Mouse (Mus musculus) retina, embryonic 14.5 days (tissue): ENCODE results near the gene Pakap.

ENCODE experiments used
- DNase-seq: peaks from one replicate; pipeline ENCODE4 v3.0.0-alpha.2; 2015; ENCODE audit warnings: low spot score

Gene Pakap

GRCm38 (mm10) chr4:57625306-57625705, 57.3 kb downstream of the Pakap start:
- no peak for DNase-seq

DNA sequence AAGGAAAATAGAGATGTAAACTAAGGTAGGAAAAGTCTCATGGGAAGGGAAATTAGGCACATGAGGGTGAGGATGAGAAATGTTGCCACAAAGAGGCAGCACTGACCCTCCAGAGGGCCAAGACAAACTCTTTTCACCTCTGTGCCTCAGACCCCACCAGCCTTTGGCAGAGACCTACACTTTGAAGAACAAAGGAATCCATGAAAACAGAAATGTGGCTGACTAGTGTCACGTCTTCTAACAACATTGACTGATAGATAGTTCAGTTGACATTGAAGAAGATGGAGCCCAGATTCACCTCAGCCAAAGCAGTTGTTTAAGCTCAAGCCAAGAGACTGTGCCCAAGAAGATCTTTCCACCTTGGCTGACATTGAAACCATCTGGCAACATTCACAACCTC, 57.8 kb downstream of the Pakap start:
- no peak for DNase-seq

DNA sequence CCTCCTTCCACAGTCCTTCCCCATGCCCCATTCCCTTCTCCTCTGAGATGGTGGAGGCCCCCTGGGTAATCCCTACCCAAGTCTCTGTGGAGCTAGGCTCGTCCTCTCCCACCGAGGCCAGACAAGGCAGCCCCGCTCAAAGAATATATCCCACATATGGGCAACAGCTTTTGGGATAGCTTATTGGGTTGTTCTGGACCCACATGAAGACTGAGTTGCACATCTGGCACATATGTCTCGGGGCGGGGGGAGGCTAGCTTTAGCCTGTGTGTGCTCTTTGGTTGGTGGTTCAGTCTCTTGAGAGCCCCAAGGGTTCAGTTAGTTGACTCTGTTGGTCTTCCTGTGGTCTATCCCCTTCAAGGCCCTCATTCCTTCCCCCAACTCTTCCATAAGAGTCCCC, 58.9 kb downstream of the Pakap start:
- no peak for DNase-seq

DNA sequence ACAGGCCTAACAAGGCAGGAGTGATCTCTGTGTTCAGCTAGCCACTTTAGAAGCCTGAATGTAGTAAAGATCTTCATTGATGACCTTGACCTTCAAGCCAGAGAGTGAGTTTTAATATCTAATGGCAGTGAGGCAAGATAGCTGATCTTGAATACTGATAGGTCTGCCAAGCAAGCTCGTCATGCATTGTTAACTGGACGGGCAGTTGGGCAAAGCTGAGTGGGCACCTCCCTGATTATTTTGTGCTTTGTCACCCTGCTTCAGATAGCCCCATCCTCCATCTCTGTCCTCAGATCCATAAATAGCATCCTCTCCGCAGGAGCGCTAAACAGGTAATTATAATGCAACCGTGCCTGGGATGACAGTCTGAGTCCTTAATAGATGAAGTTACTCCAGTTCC, 64.4 kb downstream of the Pakap start:
- DNase-seq: no peak

- DNase-seq: no peak
Observed at GRCm38 (mm10) chr4:57633052-57633451, 65.1 kb downstream of the Pakap start.

DNA sequence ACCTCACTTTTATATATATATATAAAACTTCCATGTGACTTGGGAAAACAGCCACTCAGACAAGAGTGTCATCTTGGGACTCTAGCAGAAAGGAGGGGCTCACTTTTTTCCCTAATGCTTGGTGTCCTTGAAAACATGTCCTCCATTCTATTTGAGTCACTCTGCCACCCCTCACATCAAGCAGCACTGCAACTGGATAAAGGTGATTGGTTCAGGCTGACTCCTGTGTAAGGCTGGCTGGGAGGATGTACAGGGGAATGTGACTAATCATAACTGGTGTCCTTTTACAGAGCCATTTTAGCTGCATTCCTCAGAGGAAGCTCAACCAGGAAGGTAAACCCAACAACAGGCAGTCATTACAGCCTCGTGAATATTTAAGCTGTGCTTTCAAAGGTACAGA, 67.0 kb downstream of the Pakap start:
- no peak for DNase-seq

DNA sequence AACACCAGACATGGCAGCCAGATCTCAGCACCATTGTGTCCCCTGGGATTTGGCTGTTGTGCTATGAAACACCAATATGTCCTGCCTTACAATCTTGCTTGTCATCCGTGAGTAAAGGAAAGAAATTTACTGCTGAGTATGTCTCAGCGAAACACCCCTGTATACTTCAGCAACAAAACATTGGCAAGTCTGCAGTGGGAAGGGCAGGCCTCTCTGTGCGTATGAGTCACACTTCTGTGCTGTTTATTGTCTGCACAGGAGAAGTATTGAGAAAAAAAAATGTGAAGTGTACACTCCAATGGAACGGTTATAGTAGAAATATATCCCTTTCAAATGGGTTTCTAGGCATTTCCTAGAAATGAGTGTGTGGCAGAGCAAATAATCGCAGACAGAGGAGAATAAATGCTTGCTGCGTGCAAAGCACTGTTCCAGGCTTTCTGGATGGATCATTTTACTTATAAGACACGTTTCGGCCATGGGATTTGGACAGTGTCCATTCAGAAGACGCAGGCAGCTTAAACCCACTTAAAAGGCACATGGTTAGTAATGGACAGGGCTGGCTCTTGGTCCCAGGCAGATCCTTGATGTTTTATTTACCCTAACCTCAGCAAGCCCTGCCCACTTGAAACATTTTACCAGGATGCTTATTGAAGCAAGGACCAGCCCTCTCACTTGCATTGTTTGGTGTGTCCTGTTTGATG, 69.0 kb downstream of the Pakap start:
- no peak for DNase-seq

GRCm38 (mm10) chr4:57637636-57638386, 69.8 kb downstream of the Pakap start:
- DNase-seq: peak; percentile 37

- no peak for DNase-seq
Observed at GRCm38 (mm10) chr4:57638941-57639340, 71.0 kb downstream of the Pakap start.

GRCm38 (mm10) chr4:57640222-57640621, 72.2 kb downstream of the Pakap start:
- DNase-seq: no peak

- peak; percentile 58 for DNase-seq
Observed at GRCm38 (mm10) chr4:57640971-57641370, 73.0 kb downstream of the Pakap start.

GRCm38 (mm10) chr4:57650994-57651393, 83.0 kb downstream of the Pakap start:
- DNase-seq: no peak

DNA sequence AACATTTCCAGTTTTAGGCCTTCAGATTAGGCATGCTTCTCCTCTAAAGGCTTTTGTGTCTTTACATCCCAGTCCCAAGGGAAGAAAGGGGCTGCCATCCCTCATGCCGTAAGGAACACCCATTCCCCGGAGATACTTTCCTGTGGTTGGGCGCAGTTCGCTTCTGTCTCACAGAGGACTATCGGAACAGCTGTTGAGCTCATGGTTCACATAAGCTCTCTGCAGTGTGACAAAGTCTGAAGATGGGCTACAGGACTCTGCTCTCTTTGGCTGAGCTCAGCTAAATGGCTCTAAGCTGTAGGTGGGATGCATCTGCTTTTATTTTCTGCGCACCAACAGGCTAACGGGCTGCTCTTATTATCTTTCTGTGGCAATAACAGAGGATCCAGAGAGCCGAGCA, 83.6 kb downstream of the Pakap start:
- no peak for DNase-seq

DNA sequence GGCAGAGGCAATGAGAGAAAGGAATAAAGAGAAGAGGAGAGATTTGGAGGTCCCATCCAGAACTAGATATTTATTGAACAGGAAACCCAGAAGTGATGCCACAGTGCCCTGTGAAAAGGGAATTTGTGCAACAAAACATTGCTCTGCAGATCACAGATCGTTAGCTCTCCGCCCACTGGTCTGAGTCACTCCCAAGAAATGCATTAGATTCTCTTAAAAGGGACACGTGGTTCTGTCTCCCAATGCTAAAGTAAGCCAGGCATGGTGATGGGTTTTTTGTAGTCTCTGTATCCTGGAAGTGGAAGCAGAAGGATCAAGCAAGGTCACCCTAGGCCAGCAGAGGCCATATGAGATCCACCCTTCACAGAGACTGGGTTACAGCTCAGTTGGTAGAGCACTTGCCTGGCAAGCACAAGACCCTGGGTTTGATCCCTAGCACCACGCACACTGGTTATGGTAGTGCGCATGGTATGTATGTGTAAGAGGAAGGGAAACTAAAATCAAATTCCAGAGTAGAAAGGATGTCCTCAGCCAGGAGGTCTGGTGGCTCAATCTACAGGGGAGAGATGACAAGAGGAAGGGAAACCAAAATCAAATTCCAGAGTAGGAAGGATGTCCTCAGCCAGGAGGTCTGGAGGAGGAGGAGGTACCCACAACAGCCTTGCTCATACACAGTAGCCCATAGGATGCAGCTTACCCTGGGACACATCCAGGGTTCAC, 84.4 kb downstream of the Pakap start:
- no peak for DNase-seq

GRCm38 (mm10) chr4:57655966-57656365, 88.0 kb downstream of the Pakap start:
- no peak for DNase-seq

GRCm38 (mm10) chr4:57656388-57656787, 88.4 kb downstream of the Pakap start:
- DNase-seq: no peak

- DNase-seq: no peak
Observed at GRCm38 (mm10) chr4:57656861-57657260, 88.9 kb downstream of the Pakap start.

DNA sequence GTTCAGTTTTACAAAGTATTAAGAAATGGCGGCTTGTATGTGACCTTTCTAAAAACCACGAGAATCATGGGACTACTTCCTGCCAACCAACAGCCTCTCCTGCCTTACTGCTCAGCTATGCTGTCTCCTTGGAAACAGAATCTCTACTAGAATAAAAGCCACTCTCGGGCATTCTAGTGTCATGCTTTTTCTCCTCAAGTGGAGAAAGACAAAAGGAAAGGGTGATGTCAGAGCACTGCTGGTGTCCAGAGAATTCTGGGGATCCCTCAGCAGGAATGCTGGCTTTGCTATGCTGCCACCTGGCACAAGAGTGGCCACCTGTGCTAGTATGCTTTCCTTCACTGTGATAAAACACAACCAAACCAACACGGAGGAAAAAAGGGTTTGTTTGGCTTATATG, 92.5 kb downstream of the Pakap start:
- peak; percentile 72 for DNase-seq

DNA sequence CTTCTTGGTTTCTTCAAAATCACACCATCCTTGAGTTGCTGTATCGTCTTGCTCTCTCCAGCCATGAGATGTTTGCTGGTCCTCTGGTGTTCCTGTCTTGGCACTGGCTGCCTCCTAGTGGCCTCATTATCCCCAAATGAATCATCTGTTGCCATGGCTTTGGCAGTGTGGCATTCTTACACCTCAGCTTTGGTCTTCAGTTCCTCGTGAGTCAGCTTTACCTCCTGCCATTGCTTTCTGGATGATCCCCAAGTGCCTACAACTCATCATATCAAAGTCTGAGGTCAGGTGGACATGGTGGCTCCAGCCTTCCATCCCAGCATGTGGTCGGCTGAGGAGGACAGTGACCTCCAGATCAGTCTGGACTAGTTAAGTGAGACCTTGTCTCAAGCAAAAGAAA, 98.1 kb downstream of the Pakap start:
- no peak for DNase-seq

GRCm38 (mm10) chr4:57670813-57671469, 103.0 kb downstream of the Pakap start:
- DNase-seq: no peak

- no peak for DNase-seq
Observed at GRCm38 (mm10) chr4:57672541-57672940, 104.6 kb downstream of the Pakap start.
